Mouse (Mus musculus): ENCODE results near the gene Cox19. TPM values are rescaled to one million over a fixed set of nuclear protein-coding genes. Genes with fewer than 3 reads are reported as not detected.

The Cox19 gene
- polyA plus RNA-seq, 2 experiments, result 77.8 to 108 TPM

- no peak for DNase-seq (ENCODE audit: low spot score)
- Histone ChIP-seq H3K4me2 (replicated peaks; ENCODE audit: low read depth, low read length, severe bottlenecking) (no peak overlapping the region), H3K36me3 (ENCODE audit: control insufficient read depth, insufficient read depth, low read length) (no peaks in the 10 kb centered on the region), H3K4me3 (replicated peaks; ENCODE audit: low read length) (no peak overlapping the region), H3K27me3 (ENCODE audit: control insufficient read depth, insufficient read depth, low read length) (no peaks in the 10 kb centered on the region), H3K4me1 (ENCODE audit: control insufficient read depth, insufficient read depth, low read length) (peaks cover 10% of the 10 kb centered on the region), H3K9me3 (ENCODE audit: control insufficient read depth, low read length) (no peaks in the 10 kb centered on the region), H3K9ac (ENCODE audit: low read depth, low read length, severe bottlenecking) (no peak overlapping the region), H3K27ac (replicated peaks; ENCODE audit: low read depth, low read length) (no peak overlapping the region)
- 84% methylated on average over 11 of the region's 11 CpGs for WGBS
- ATAC-seq (ENCODE audit: low FRiP score, low read depth), result no peak
- no peak for TF ChIP-seq POLR2A (IDR thresholded peaks at IDR 0.05; ENCODE audit: borderline replicate concordance, extremely low read depth, insufficient read depth, insufficient read length)
Observed at GRCm38 (mm10) chr5:139353946-139354345, 2.7 kb upstream of the Cox19 start.

DNA sequence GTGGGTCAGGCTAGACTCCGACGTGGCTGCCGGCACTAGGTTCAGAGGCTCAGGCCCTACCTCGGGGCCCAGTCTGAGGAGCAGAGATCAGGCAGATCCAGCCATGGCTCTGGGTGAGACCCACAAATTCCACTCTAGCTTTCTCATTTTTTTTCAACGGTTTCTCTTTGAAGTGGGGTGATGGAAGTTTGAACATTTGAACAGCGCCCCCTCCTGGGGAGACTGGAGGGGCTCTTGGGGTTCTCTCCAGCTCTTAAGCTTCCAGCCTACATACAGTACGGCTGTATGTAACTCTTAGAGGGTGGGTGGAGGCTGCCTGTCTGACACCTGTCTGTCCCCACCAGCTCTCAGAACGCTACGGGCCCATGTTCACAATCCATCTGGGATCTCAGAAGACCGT lies 2.3 kb upstream of the Cox19 start:
- no peak for DNase-seq (ENCODE audit: low spot score)
- no peak overlapping the region for H3K27ac ChIP-seq (replicated peaks; ENCODE audit: low read depth, low read length)
- peak overlapping the region; percentile 5; the same call in 1 of the 2 replicates for H3K4me3 ChIP-seq (replicated peaks; ENCODE audit: low read length)
- H3K9ac ChIP-seq (ENCODE audit: low read depth, low read length, severe bottlenecking), result no peak overlapping the region
- no peak overlapping the region for H3K4me2 ChIP-seq (replicated peaks; ENCODE audit: low read depth, low read length, severe bottlenecking)
- TF ChIP-seq POLR2A (IDR thresholded peaks at IDR 0.05; ENCODE audit: borderline replicate concordance, extremely low read depth, insufficient read depth, insufficient read length), result no peak
- H3K9me3 ChIP-seq (ENCODE audit: control insufficient read depth, low read length), result no peaks in the 10 kb centered on the region
- WGBS, result 56% methylated on average over 10 of the region's 10 CpGs
- no peaks in the 10 kb centered on the region for H3K36me3 ChIP-seq (ENCODE audit: control insufficient read depth, insufficient read depth, low read length)
- H3K27me3 ChIP-seq (ENCODE audit: control insufficient read depth, insufficient read depth, low read length), result no peaks in the 10 kb centered on the region
- H3K4me1 ChIP-seq (ENCODE audit: control insufficient read depth, insufficient read depth, low read length), result peaks cover 10% of the 10 kb centered on the region
- no peak for ATAC-seq (ENCODE audit: low FRiP score, low read depth)

DNA sequence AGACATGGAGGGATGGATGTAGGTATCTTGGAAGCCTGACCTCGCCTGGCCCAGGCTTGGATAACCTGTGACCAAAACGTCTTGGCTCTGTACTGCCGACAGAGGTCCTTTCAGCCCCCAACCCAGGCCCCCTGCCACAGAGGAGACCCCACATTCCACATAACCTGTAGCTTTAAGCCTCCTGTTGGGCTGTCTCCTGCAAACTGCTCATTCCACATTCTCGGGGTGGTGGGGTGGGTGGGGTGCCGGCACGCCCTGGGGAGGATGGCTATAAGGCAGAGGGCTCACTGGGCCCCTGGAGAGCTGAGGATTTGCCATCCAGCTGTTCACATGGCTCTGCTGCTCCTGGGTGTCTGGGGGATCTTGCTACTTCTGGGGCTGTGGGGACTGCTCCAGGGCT lies 1.1 kb upstream of the Cox19 start, which contains the start of gene Cyp2w1:
Cyp2w1 (plus strand) TSS at position 301 of the 400 bp plus-strand sequence.
- Histone ChIP-seq H3K27me3 (ENCODE audit: control insufficient read depth, insufficient read depth, low read length) (no peaks in the 10 kb centered on the region), H3K4me3 (replicated peaks; ENCODE audit: low read length) (peak within 1 kb of the TSS; percentile 5; the same call in 1 of the 2 replicates), H3K4me1 (ENCODE audit: control insufficient read depth, insufficient read depth, low read length) (peaks cover 10% of the 10 kb centered on the region), H3K9me3 (ENCODE audit: control insufficient read depth, low read length) (no peaks in the 10 kb centered on the region), H3K27ac (replicated peaks; ENCODE audit: low read depth, low read length) (no peak within 1 kb of the TSS), H3K4me2 (replicated peaks; ENCODE audit: low read depth, low read length, severe bottlenecking) (peak within 1 kb of the TSS; percentile 11; the same call in 1 of the 2 replicates), H3K9ac (ENCODE audit: low read depth, low read length, severe bottlenecking) (no peak within 1 kb of the TSS), H3K36me3 (ENCODE audit: control insufficient read depth, insufficient read depth, low read length) (no peaks in the 10 kb centered on the region)
- DNase-seq (ENCODE audit: low spot score), result no peak
- TF ChIP-seq POLR2A (IDR thresholded peaks at IDR 0.05; ENCODE audit: borderline replicate concordance, extremely low read depth, insufficient read depth, insufficient read length), result no peak
- ATAC-seq (ENCODE audit: low FRiP score, low read depth), result no peak
- 55% methylated on average over 6 of the region's 6 CpGs for WGBS

DNA sequence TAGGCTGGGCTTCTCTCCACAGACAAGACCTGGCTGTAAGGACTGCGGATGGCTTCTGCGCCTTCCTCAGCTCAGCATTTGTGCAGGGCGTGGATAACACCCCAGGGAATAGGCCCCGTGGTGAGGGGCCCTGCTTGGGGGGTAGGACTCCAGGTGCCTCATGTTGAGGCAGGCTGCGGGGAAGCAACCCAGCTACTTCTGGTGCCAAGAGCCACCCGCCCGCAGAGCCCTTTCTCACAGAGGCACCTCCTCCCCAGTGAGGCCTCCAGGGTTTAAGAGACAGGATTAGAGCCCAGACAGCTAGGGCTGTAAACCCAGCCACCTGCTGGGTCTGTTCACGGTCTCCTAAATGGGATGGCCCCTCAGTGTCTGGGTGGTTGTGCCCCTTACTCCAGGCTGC lies 410 bp upstream of the Cox19 start:
- no peak overlapping the region for H3K4me3 ChIP-seq (replicated peaks; ENCODE audit: low read length)
- 0 out of 2 replicates have a peak overlapping the region, but pooled peaks have one; percentile 1 for H3K4me2 ChIP-seq (replicated peaks; ENCODE audit: low read depth, low read length, severe bottlenecking)

DNA sequence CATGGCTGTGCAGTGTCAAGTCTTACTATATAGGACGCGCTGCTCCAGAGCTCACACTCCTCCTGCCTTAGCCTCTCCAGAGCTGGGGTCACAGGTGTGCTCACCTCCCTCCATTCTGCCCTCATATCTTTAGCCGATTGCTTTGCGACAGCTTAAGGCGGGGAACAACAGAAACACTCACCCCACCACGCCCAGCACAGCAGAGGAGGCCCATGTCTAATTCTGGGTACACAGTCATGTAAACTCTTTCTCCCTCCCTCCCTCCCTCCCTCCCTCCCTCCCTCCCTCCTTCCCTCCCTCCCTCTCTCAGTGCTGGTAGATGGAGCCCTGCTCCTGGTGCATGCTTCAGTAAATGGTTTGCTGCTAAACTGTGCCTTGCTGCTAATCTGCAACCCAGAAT lies 1.5 kb downstream of the Cox19 start:
- no peak overlapping the region for H3K4me3 ChIP-seq (replicated peaks; ENCODE audit: low read length)
- no peak for ATAC-seq (ENCODE audit: low FRiP score, low read depth)
- no peak for DNase-seq (ENCODE audit: low spot score)
- H3K27ac ChIP-seq (replicated peaks; ENCODE audit: low read depth, low read length), result no peak overlapping the region
- H3K27me3 ChIP-seq (ENCODE audit: control insufficient read depth, insufficient read depth, low read length), result no peaks in the 10 kb centered on the region
- no peak for TF ChIP-seq POLR2A (IDR thresholded peaks at IDR 0.05; ENCODE audit: borderline replicate concordance, extremely low read depth, insufficient read depth, insufficient read length)
- WGBS, result 66% methylated on average over 6 of the region's 6 CpGs
- peaks cover 10% of the 10 kb centered on the region for H3K4me1 ChIP-seq (ENCODE audit: control insufficient read depth, insufficient read depth, low read length)
- no peak overlapping the region for H3K4me2 ChIP-seq (replicated peaks; ENCODE audit: low read depth, low read length, severe bottlenecking)
- H3K9me3 ChIP-seq (ENCODE audit: control insufficient read depth, low read length), result no peaks in the 10 kb centered on the region
- H3K9ac ChIP-seq (ENCODE audit: low read depth, low read length, severe bottlenecking), result no peak overlapping the region
- no peaks in the 10 kb centered on the region for H3K36me3 ChIP-seq (ENCODE audit: control insufficient read depth, insufficient read depth, low read length)

More for the DNA sequence above, 410 bp upstream of the Cox19 start:
- DNase-seq (ENCODE audit: low spot score) (no peak), ATAC-seq (ENCODE audit: low FRiP score, low read depth) (peak; percentile 66)
- Histone ChIP-seq H3K27me3 (ENCODE audit: control insufficient read depth, insufficient read depth, low read length) (no peaks in the 10 kb centered on the region), H3K9ac (ENCODE audit: low read depth, low read length, severe bottlenecking) (no peak overlapping the region), H3K27ac (replicated peaks; ENCODE audit: low read depth, low read length) (no peak overlapping the region), H3K9me3 (ENCODE audit: control insufficient read depth, low read length) (no peaks in the 10 kb centered on the region), H3K36me3 (ENCODE audit: control insufficient read depth, insufficient read depth, low read length) (no peaks in the 10 kb centered on the region), H3K4me1 (ENCODE audit: control insufficient read depth, insufficient read depth, low read length) (peaks cover 10% of the 10 kb centered on the region)
- WGBS, result 5% methylated on average over 8 of the region's 8 CpGs
- TF ChIP-seq POLR2A (IDR thresholded peaks at IDR 0.05; ENCODE audit: borderline replicate concordance, extremely low read depth, insufficient read depth, insufficient read length), result no peak

DNA sequence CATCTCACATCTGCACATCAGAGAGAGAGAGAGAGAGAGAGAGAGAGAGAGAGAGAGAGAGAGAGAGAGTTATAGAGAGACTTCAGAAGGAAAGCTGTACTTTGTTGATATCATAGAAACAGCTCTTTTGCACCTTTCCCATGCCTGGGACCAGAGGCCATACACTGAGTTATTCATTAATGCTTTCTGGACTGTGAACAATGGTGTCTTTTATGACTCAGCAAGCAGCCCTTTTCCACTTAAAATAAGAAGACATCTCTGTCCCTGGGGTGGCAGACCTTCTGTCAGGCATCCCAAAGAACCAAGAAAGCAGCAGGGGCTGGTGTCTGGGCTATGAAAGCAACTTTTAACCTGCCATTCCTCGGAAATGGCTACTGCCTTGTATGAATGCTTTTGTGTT lies 4.0 kb downstream of the Cox19 start:
- no peak overlapping the region for H3K27ac ChIP-seq (replicated peaks; ENCODE audit: low read depth, low read length)
- 63% methylated on average over 1 of the region's 1 CpGs for WGBS
- no peak overlapping the region for H3K9ac ChIP-seq (ENCODE audit: low read depth, low read length, severe bottlenecking)
- H3K4me3 ChIP-seq (replicated peaks; ENCODE audit: low read length), result no peak overlapping the region
- H3K4me2 ChIP-seq (replicated peaks; ENCODE audit: low read depth, low read length, severe bottlenecking), result no peak overlapping the region
- TF ChIP-seq POLR2A (IDR thresholded peaks at IDR 0.05; ENCODE audit: borderline replicate concordance, extremely low read depth, insufficient read depth, insufficient read length), result no peak
- no peak for ATAC-seq (ENCODE audit: low FRiP score, low read depth)
- no peaks in the 10 kb centered on the region for H3K9me3 ChIP-seq (ENCODE audit: control insufficient read depth, low read length)
- H3K4me1 ChIP-seq (ENCODE audit: control insufficient read depth, insufficient read depth, low read length), result peaks cover 14% of the 10 kb centered on the region
- H3K27me3 ChIP-seq (ENCODE audit: control insufficient read depth, insufficient read depth, low read length), result no peaks in the 10 kb centered on the region
- H3K36me3 ChIP-seq (ENCODE audit: control insufficient read depth, insufficient read depth, low read length), result peaks cover 7% of the 10 kb centered on the region
- no peak for DNase-seq (ENCODE audit: low spot score)

All from limb, embryonic 14.5 days (tissue).